Mouse (Mus musculus): Measurements from ENCODE around the gene Phlpp1.

DNA sequence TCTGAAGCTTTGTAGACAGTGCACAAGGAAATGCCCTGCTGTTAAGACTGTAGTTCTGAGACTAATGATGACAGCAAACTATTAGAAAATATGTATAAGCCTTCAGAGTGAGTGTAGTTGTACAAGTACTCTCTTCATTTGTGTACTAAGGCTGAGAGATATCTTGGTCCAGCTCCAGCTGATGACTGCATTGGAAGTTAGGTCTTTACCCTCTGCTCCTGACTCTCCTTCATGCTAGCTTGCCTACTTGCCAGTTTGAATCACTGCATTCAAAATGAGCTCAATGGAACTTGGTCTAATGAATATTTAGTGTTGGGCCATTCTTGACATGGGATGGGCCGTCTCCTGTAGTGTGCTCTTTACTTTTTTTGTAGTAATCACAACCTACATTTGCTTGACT, 71.8 kb downstream of the Phlpp1 start:
- no peak for TF ChIP-seq CTCF (IDR thresholded peaks at IDR 0.05; ENCODE audit: control insufficient read depth, insufficient read depth, low read length)
- no peak for TF ChIP-seq POLR2A (IDR thresholded peaks at IDR 0.05; ENCODE audit: borderline replicate concordance, control insufficient read depth, low read depth, low read length)
